Mouse (Mus musculus): ENCODE data around the gene Ston2. TPM values are rescaled to one million over a fixed set of nuclear protein-coding genes. Genes with fewer than 3 reads are reported as not detected.
"Not testable (repeated sequence)": the region's sequence is repeated elsewhere in the genome, so short reads cannot be mapped to it uniquely, and the experiment has no call there.

Ston2 gene
- polyA plus RNA-seq, 1 experiment, result 12.3 TPM

- H3K79me2 ChIP-seq (ENCODE audit: control insufficient read depth, insufficient read depth), result peaks cover 27% of the 10 kb centered on the region
- peak overlapping the region; percentile 62 for H3K4me2 ChIP-seq (ENCODE audit: low read depth)
- H3K27me3 ChIP-seq (ENCODE audit: control insufficient read depth, insufficient read depth, insufficient read length), result no peaks in the 10 kb centered on the region
- H3ac ChIP-seq (ENCODE audit: control insufficient read depth, insufficient read length), result peak overlapping the region; percentile 86
- TF ChIP-seq POLR2AphosphoS2 (IDR thresholded peaks at IDR 0.05; ENCODE audit: insufficient read length, low read depth) (no peak), REST (IDR thresholded peaks at IDR 0.05; ENCODE audit: insufficient read depth, insufficient read length) (no peak), CEBPB (IDR thresholded peaks at IDR 0.05; ENCODE audit: insufficient read depth, poor library complexity, severe bottlenecking) (no peak), TCF12 (IDR thresholded peaks at IDR 0.05; ENCODE audit: insufficient read depth, poor library complexity, severe bottlenecking) (no peak), MYOG (IDR thresholded peaks at IDR 0.05; ENCODE audit: control insufficient read depth in 1 of 3, insufficient read depth in 1 of 3, insufficient read length in 2 of 3, low read depth in 2 of 3) (no peak)
- peaks cover 23% of the 10 kb centered on the region for H3K36me3 ChIP-seq (ENCODE audit: control insufficient read depth, insufficient read depth)
- peak overlapping the region; percentile 53 for H3K4me3 ChIP-seq
Measured at GRCm38 (mm10) chr12:91587491-91588033, 200.6 kb downstream of the Ston2 start.

DNA sequence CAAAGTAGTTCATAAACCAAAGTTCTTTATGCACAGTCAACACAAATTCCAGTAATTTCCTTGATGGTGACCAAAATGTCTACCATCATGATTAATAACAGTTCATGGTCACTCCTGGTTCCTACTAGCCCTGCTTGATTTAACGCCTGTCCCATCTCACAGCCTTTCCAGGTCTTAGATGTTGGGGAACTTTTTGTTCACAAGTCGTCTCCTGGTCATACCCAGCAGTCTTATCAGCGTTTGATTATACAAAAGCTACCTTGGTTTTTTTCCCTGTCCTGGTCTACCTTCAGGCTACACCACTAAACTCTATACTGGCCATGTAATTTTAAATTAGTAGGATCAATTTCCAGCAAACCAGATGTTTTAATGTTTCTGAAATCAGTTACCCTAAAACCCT lies 201.1 kb downstream of the Ston2 start:
- Histone ChIP-seq H3K27me3 (ENCODE audit: control insufficient read depth, insufficient read depth, insufficient read length) (no peaks in the 10 kb centered on the region), H3ac (ENCODE audit: control insufficient read depth, insufficient read length) (no peak overlapping the region), H3K4me2 (ENCODE audit: low read depth) (peak overlapping the region; percentile 62), H3K36me3 (ENCODE audit: control insufficient read depth, insufficient read depth) (peaks cover 27% of the 10 kb centered on the region), H3K4me3 (peak overlapping the region; percentile 53), H3K79me2 (ENCODE audit: control insufficient read depth, insufficient read depth) (peaks cover 27% of the 10 kb centered on the region)
- TF ChIP-seq CEBPB (IDR thresholded peaks at IDR 0.05; ENCODE audit: insufficient read depth, poor library complexity, severe bottlenecking) (no peak), POLR2A (IDR thresholded peaks at IDR 0.05; ENCODE audit: insufficient read length, low read depth) (no peak), REST (IDR thresholded peaks at IDR 0.05; ENCODE audit: insufficient read depth, insufficient read length) (no peak), E2F4 (IDR thresholded peaks at IDR 0.05; ENCODE audit: insufficient read depth) (no peak), USF1 (IDR thresholded peaks at IDR 0.05; ENCODE audit: low read depth) (no peak), TCF3 (IDR thresholded peaks at IDR 0.05; ENCODE audit: insufficient read length, low read depth) (no peak), MAX (IDR thresholded peaks at IDR 0.05; ENCODE audit: low read depth) (no peak), POLR2AphosphoS2 (IDR thresholded peaks at IDR 0.05; ENCODE audit: insufficient read length, low read depth) (no peak), TCF12 (IDR thresholded peaks at IDR 0.05; ENCODE audit: insufficient read depth, poor library complexity, severe bottlenecking) (no peak), MYOD1 (IDR thresholded peaks at IDR 0.05; ENCODE audit: control insufficient read depth in 1 of 3, insufficient read length in 2 of 3, low read depth in 2 of 3) (no peak), SRF (IDR thresholded peaks at IDR 0.05; ENCODE audit: control insufficient read depth, insufficient read length, low read depth) (no peak), MYOG (IDR thresholded peaks at IDR 0.05; ENCODE audit: control insufficient read depth in 1 of 3, insufficient read depth in 1 of 3, insufficient read length in 2 of 3, low read depth in 2 of 3) (no peak)

- H3K79me2 ChIP-seq (ENCODE audit: control insufficient read depth, insufficient read depth), result peaks cover 27% of the 10 kb centered on the region
- H3ac ChIP-seq (ENCODE audit: control insufficient read depth, insufficient read length); H3K4me3 ChIP-seq; H3K4me2 ChIP-seq (ENCODE audit: low read depth); H3K27me3 ChIP-seq (ENCODE audit: control insufficient read depth, insufficient read depth, insufficient read length): not testable (repeated sequence)
- peaks cover 30% of the 10 kb centered on the region for H3K36me3 ChIP-seq (ENCODE audit: control insufficient read depth, insufficient read depth)
Measured at GRCm38 (mm10) chr12:91585815-91586214, 202.4 kb downstream of the Ston2 start.

GRCm38 (mm10) chr12:91585206-91585605 lies 203.0 kb downstream of the Ston2 start:
- TF ChIP-seq TCF12 (IDR thresholded peaks at IDR 0.05; ENCODE audit: insufficient read depth, poor library complexity, severe bottlenecking) (no peak), CEBPB (IDR thresholded peaks at IDR 0.05; ENCODE audit: insufficient read depth, poor library complexity, severe bottlenecking) (peak; percentile 79), POLR2AphosphoS2 (IDR thresholded peaks at IDR 0.05; ENCODE audit: insufficient read length, low read depth) (no peak), E2F4 (IDR thresholded peaks at IDR 0.05; ENCODE audit: insufficient read depth) (no peak), POLR2A (IDR thresholded peaks at IDR 0.05; ENCODE audit: insufficient read length, low read depth) (no peak), MYOG (IDR thresholded peaks at IDR 0.05; ENCODE audit: control insufficient read depth in 1 of 3, insufficient read depth in 1 of 3, insufficient read length in 2 of 3, low read depth in 2 of 3) (no peak)
- Histone ChIP-seq H3K4me2 (ENCODE audit: low read depth) (peak overlapping the region; percentile 8), H3ac (ENCODE audit: control insufficient read depth, insufficient read length) (no peak overlapping the region), H3K27me3 (ENCODE audit: control insufficient read depth, insufficient read depth, insufficient read length) (no peaks in the 10 kb centered on the region), H3K4me3 (no peak overlapping the region), H3K36me3 (ENCODE audit: control insufficient read depth, insufficient read depth) (peaks cover 30% of the 10 kb centered on the region), H3K79me2 (ENCODE audit: control insufficient read depth, insufficient read depth) (peaks cover 27% of the 10 kb centered on the region)

DNA sequence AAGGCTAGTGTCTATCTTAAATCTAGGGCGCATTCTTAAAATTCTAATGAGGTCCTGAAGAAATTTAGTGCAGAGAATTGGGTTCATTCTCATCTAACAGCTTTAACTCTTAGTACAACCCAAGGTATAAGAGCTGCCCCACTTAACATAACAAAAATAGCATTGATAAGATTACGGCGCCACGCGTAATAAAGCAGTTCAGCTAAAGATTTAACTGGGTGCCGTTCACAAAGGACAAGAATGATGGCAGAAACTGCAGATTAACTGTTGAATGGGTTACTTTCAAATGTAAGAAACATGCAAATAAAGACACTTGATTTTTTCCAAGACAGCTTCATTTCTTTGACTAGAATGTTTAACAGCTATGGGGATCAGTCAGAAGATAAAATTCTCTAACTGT lies 204.8 kb downstream of the Ston2 start:
- H3K36me3 ChIP-seq (ENCODE audit: control insufficient read depth, insufficient read depth), result peaks cover 36% of the 10 kb centered on the region
- peaks cover 31% of the 10 kb centered on the region for H3K79me2 ChIP-seq (ENCODE audit: control insufficient read depth, insufficient read depth)
- no peak overlapping the region for H3K4me3 ChIP-seq
- H3K4me2 ChIP-seq (ENCODE audit: low read depth), result no peak overlapping the region
- TF ChIP-seq TCF12 (IDR thresholded peaks at IDR 0.05; ENCODE audit: insufficient read depth, poor library complexity, severe bottlenecking), result no peak
- TF ChIP-seq MAX (IDR thresholded peaks at IDR 0.05; ENCODE audit: low read depth), result no peak
- no peak overlapping the region for H3ac ChIP-seq (ENCODE audit: control insufficient read depth, insufficient read length)
- H3K27me3 ChIP-seq (ENCODE audit: control insufficient read depth, insufficient read depth, insufficient read length), result no peaks in the 10 kb centered on the region

Other genes with a start within 250 kb of the Ston2 start
- gene Gtf2a1, start 197.9 kb downstream of the Ston2 start, polyA plus RNA-seq (2012; fragmentation: generic; extraction: Trizol), result 5.8 TPM
- gene Sel1l, start 60.8 kb upstream of the Ston2 start, polyA plus RNA-seq (2012; fragmentation: generic; extraction: Trizol), result 54.2 TPM